Mouse (Mus musculus) thymus, postnatal 4 days (tissue): ENCODE measurements at regions not wholly inside any gene's neighbourhood (a gene's known extent, or its start where the extent isn't known, plus 50 kb on each side); places are given as distances from the start of the nearest gene placed in this dataset.

ENCODE experiments used
- DNase-seq: peaks from one replicate; pipeline ENCODE4 v3.0.0; 2021

GRCm38 (mm10) chr12:17481687-17482086, 62.9 kb upstream of the Odc1 start:
- DNase-seq, result no peak

- no peak for DNase-seq
Measured at GRCm38 (mm10) chr12:17482196-17482595, 62.4 kb upstream of the Odc1 start.

GRCm38 (mm10) chr12:17484448-17484847, 60.1 kb upstream of the Odc1 start:
- DNase-seq, result no peak

GRCm38 (mm10) chr12:17486062-17486770, 58.4 kb upstream of the Odc1 start:
- DNase-seq, result no peak

DNA sequence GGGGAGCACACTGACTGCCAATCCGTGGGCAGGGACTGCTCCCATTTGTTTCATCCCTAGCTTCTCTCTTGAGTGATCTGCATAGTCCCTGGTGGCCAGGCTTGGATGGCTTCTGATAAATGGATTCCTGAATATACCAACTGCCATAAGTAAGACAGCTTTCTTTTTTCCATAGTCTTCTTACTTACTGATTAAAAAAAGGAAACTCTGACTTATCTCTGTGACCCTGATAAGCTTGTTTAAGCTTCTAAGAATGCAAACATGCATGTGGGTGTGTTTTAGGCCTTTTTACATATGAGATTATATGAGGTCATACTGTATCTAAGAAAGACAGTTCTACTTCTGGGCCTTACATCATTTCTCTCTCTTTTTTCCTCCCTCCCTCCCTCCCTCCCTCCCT, 57.3 kb upstream of the Odc1 start:
- DNase-seq, result peak; percentile 3

DNA sequence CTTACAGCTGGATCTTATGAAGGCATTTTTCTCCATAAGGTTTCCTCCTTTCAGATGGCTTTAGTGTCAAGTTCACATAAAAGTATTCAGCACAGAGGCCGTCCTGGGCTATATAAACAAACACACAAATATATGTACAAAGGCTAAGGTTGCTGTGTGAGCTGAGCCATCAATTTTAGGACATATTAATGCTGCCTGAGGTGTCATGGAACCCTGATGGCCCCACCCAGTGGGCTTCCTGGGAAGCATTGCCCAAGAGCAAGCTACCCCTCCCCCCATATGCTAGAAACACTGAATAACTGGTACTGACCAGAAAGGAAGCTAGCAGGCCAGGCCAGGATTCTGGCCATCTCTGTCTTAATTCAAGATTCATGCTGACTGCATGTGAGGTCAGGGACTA, 56.4 kb upstream of the Odc1 start:
- no peak for DNase-seq

GRCm38 (mm10) chr12:17489971-17490370, 54.6 kb upstream of the Odc1 start:
- peak; percentile 3 for DNase-seq

GRCm38 (mm10) chr12:17492574-17492973, 52.0 kb upstream of the Odc1 start:
- DNase-seq, result peak; percentile 6

GRCm38 (mm10) chr12:17493053-17493452, 51.5 kb upstream of the Odc1 start:
- peak; percentile 4 for DNase-seq

DNA sequence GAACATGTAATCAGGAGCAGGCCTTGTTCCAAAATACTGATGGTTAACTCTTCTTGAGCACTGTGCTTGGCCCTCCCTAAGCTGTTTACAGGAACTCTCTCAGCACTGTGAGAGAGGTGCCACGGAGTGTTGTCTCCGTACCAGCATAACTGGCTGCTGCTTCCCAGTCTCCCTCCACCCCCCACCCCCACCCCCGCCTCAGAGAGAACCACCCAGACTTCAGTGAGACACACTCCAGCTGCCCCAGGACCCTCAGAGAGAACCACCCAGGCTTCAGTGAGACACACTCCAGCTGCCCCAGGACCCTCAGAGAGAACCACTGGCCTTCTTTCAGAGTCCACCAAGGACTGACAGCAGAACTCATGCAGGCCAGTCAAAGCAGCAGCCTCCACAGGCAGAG, 50.8 kb upstream of the Odc1 start:
- DNase-seq, result no peak
